Mouse (Mus musculus): ENCODE measurements at regions not wholly inside any gene's neighbourhood (a gene's known extent, or its start where the extent isn't known, plus 50 kb on each side); places are given as distances from the start of the nearest gene placed in this dataset.

DNA sequence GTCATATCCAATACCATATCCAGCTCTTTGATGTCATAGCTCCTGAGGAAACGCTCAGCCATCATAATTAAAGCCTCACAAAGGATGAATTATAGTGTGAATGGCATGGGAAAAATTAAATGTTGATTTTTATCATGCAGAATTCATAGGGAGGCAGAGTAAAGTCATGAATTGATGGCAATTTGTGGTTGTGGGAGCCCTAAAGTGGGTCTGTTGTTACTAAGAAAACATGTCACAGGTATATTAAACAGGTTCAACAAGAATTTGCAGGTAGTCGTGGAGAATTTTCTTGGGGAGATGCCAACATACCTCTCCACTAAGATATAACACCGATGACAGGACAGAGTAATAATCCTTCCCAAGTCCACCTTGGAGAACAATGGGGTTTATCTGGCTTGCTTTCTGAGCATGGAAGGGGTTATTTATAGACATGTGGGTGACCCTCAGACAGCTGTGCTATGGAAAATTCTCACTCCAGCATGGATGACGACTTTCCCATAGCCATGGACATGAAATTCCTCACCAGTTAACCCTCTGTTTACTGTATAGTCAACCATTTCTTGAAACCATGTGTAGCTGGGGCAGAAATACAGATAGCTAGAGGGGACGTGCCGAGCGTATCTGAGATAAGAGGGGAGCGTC is 71.7 kb upstream of the Sestd1 start:
- TF ChIP-seq CTCF (IDR thresholded peaks at IDR 0.05; ENCODE audit: extremely low read depth, insufficient read depth, low read length), result no peak
- TF ChIP-seq POLR2A (IDR thresholded peaks at IDR 0.05; ENCODE audit: extremely low read depth, insufficient read depth, low read length), result no peak
